In genomic region chr9:108450292-108451169, GRCm38 (mm10) we compare ENCODE assay signal across 9 mouse cellular contexts. TPM values are rescaled to one million over a fixed set of nuclear protein-coding genes. Genes with fewer than 3 reads are reported as not detected.
DNase-seq lines count a peak whose midpoint lies in the region; ATAC-seq lines count a peak whose summit lies in the region.
"Had no signal": no experiment of that assay in that cellular context is flagged by ENCODE, and none has a peak within 500 bp of the region (broad histone marks: within the 10 kb centered on the region; RNA-seq: fewer than 3 reads in every experiment).

No protein-coding gene starts in this region.

- H3K4me2 ChIP-seq in forebrain, embryonic 12.5 days: peak overlapping the region; percentile 84
- peak overlapping the region; percentile 96 for H3K4me2 ChIP-seq in intestine, embryonic 15.5 days (replicated peaks)
- H3K4me2 ChIP-seq in lung, embryonic 16.5 days (ENCODE audit: low read depth, low read length): peak overlapping the region; percentile 88

- peak; percentile 44 for DNase-seq in layer of hippocampus, adult 9-11 months
- DNase-seq in layer of hippocampus, postnatal 14 days (ENCODE audit: low spot score in 2 of 2): no peak
- DNase-seq in retina, postnatal 1 day: peak; percentile 93
- no peak for DNase-seq in yolk sac, embryonic 10.5 days (ENCODE audit: low spot score)
- no peak for DNase-seq in spleen, postnatal 36 days (ENCODE audit: low spot score in 2 of 2)

- H3K36me3 ChIP-seq in forebrain, embryonic 12.5 days (replicated peaks): peaks cover 19% of the 10 kb centered on the region
- H3K36me3 ChIP-seq in intestine, embryonic 15.5 days: no peaks in the 10 kb centered on the region; the same call in 1 of the 2 replicates
- H3K36me3 ChIP-seq in lung, embryonic 16.5 days (ENCODE audit: control insufficient read depth, insufficient read depth, low read length): peaks cover 4% of the 10 kb centered on the region

- H3K27me3 ChIP-seq in forebrain, embryonic 12.5 days: no peaks in the 10 kb centered on the region
- no peaks in the 10 kb centered on the region; the same call in 1 of the 2 replicates for H3K27me3 ChIP-seq in intestine, embryonic 15.5 days (replicated peaks)
- no peaks in the 10 kb centered on the region for H3K27me3 ChIP-seq in lung, embryonic 16.5 days (ENCODE audit: control insufficient read depth, insufficient read depth, low read depth, low read length)

- peaks cover 46% of the 10 kb centered on the region for H3K4me1 ChIP-seq in forebrain, embryonic 12.5 days
- peaks cover 40% of the 10 kb centered on the region for H3K4me1 ChIP-seq in intestine, embryonic 15.5 days (replicated peaks)
- peaks cover 28% of the 10 kb centered on the region for H3K4me1 ChIP-seq in lung, embryonic 16.5 days (replicated peaks; ENCODE audit: control insufficient read depth, insufficient read depth, low read length)

- WGBS in forebrain, embryonic 12.5 days: 55% methylated on average over 21 of the region's 21 CpGs
- WGBS in intestine, embryonic 15.5 days: 59% methylated on average over 21 of the region's 21 CpGs
- WGBS in lung, embryonic 16.5 days: 47% methylated on average over 21 of the region's 21 CpGs

- peak overlapping the region; percentile 95 for H3K27ac ChIP-seq in forebrain, embryonic 12.5 days
- H3K27ac ChIP-seq in intestine, embryonic 15.5 days: peak overlapping the region; percentile 70
- H3K27ac ChIP-seq in lung, embryonic 16.5 days (ENCODE audit: low read length): peak overlapping the region; percentile 65

- peak; percentile 68 for ATAC-seq in forebrain, embryonic 12.5 days (ENCODE audit: low FRiP score)
- peak; percentile 51 for ATAC-seq in intestine, embryonic 15.5 days
- ATAC-seq in lung, embryonic 16.5 days (ENCODE audit: low read depth): peak; percentile 29

- H3K9ac ChIP-seq in forebrain, embryonic 12.5 days: peak overlapping the region; percentile 54
- peak overlapping the region; percentile 75 for H3K9ac ChIP-seq in intestine, embryonic 15.5 days
- peak overlapping the region; percentile 53 for H3K9ac ChIP-seq in lung, embryonic 16.5 days (ENCODE audit: low read length)

- no peaks in the 10 kb centered on the region for H3K9me3 ChIP-seq in forebrain, embryonic 12.5 days
- no peaks in the 10 kb centered on the region for H3K9me3 ChIP-seq in intestine, embryonic 15.5 days
- no peaks in the 10 kb centered on the region for H3K9me3 ChIP-seq in lung, embryonic 16.5 days (ENCODE audit: control insufficient read depth, low read length)

- peak overlapping the region; percentile 53 for H3K4me3 ChIP-seq in forebrain, embryonic 12.5 days (replicated peaks)
- H3K4me3 ChIP-seq in intestine, embryonic 15.5 days (replicated peaks): peak overlapping the region; percentile 60
- H3K4me3 ChIP-seq in lung, embryonic 16.5 days (ENCODE audit: low read length): peak overlapping the region; percentile 17

RNA-seq across cellular contexts. Expression of gene Ccdc71, which starts 9.8 kb away (rescaled TPM):
- total RNA-seq in layer of hippocampus, postnatal 14 days (2021): 10 to 100 TPM; 37.0 to 37.8 TPM
- 44.1 and 49.0 TPM in 2 replicates for polyA plus RNA-seq in forebrain, embryonic 12.5 days (2016; fragmentation: Nextera tagmentation; extraction: Ambion mirVana)
- polyA plus RNA-seq in intestine, embryonic 15.5 days (2015; fragmentation: Nextera tagmentation; extraction: Ambion mirVana): 51.2 and 53.9 TPM in 2 replicates
- polyA plus RNA-seq in lung, embryonic 16.5 days (2015; fragmentation: Nextera tagmentation; extraction: Ambion mirVana): 50.7 and 58.0 TPM in 2 replicates

RNA-seq across cellular contexts. Expression of gene Klhdc8b, which starts 10.8 kb away (rescaled TPM):
- total RNA-seq in layer of hippocampus, postnatal 14 days (2021): 10 to 100 TPM; 17.5 to 18.4 TPM
- polyA plus RNA-seq in forebrain, embryonic 12.5 days (2016; fragmentation: Nextera tagmentation; extraction: Ambion mirVana): 67.6 and 70.0 TPM in 2 replicates
- 48.7 and 54.2 TPM in 2 replicates for polyA plus RNA-seq in intestine, embryonic 15.5 days (2015; fragmentation: Nextera tagmentation; extraction: Ambion mirVana)
- polyA plus RNA-seq in lung, embryonic 16.5 days (2015; fragmentation: Nextera tagmentation; extraction: Ambion mirVana): 76.6 and 89.7 TPM in 2 replicates

RNA-seq across cellular contexts. Expression of gene BC048562, which starts 14.2 kb away (rescaled TPM):
- total RNA-seq in layer of hippocampus, postnatal 14 days (2021): not detected
- polyA plus RNA-seq in forebrain, embryonic 12.5 days (2016; fragmentation: Nextera tagmentation; extraction: Ambion mirVana): not detected in 2 replicates
- polyA plus RNA-seq in intestine, embryonic 15.5 days (2015; fragmentation: Nextera tagmentation; extraction: Ambion mirVana): not detected in 2 replicates
- polyA plus RNA-seq in lung, embryonic 16.5 days (2015; fragmentation: Nextera tagmentation; extraction: Ambion mirVana): not detected in 2 replicates
- total RNA-seq: layer of hippocampus, adult 8-10 months had no signal

RNA-seq across cellular contexts. Expression of gene Ccdc36, which starts 22.2 kb away (rescaled TPM):
- total RNA-seq in layer of hippocampus, postnatal 14 days (2021): under 1 TPM in 1 of 2 experiments, not detected in 1; 0.14 TPM
- 1.1 and 1.4 TPM in 2 replicates for polyA plus RNA-seq in forebrain, embryonic 12.5 days (2016; fragmentation: Nextera tagmentation; extraction: Ambion mirVana)
- 1.5 and 1.6 TPM in 2 replicates for polyA plus RNA-seq in intestine, embryonic 15.5 days (2015; fragmentation: Nextera tagmentation; extraction: Ambion mirVana)
- 1.7 and 2.6 TPM in 2 replicates for polyA plus RNA-seq in lung, embryonic 16.5 days (2015; fragmentation: Nextera tagmentation; extraction: Ambion mirVana)

RNA-seq across cellular contexts. Expression of gene Lamb2, which starts 29.0 kb away (rescaled TPM):
- 10 to 100 TPM; 34.8 to 39.8 TPM for total RNA-seq in layer of hippocampus, postnatal 14 days (2021)
- polyA plus RNA-seq in forebrain, embryonic 12.5 days (2016; fragmentation: Nextera tagmentation; extraction: Ambion mirVana): 37.9 and 39.5 TPM in 2 replicates
- 29.5 and 35.0 TPM in 2 replicates for polyA plus RNA-seq in intestine, embryonic 15.5 days (2015; fragmentation: Nextera tagmentation; extraction: Ambion mirVana)
- polyA plus RNA-seq in lung, embryonic 16.5 days (2015; fragmentation: Nextera tagmentation; extraction: Ambion mirVana): 86.0 and 95.5 TPM in 2 replicates

Comparison
In these comparisons a context has a peak if more than half of its experiments do, and no peak if none do; other contexts are left out.
1. DNase-seq: peak in layer of hippocampus, adult 9-11 months (single experiment) and retina, postnatal 1 day (single experiment); none in layer of hippocampus, postnatal 14 days (0 of 2), yolk sac, embryonic 10.5 days (single experiment) and spleen, postnatal 36 days (0 of 2).
2. Peak in every context shown above with its lines, with median percentiles within 50 percentile points of each other: ATAC-seq, H3K27ac ChIP-seq, H3K4me2 ChIP-seq, H3K4me3 ChIP-seq and H3K9ac ChIP-seq.